Mouse (Mus musculus) kidney, embryonic 16.5 days (tissue): Measurements from ENCODE around the gene Dock8. TPM values are rescaled to one million over a fixed set of nuclear protein-coding genes. Genes with fewer than 3 reads are reported as not detected.

Experiments
- ATAC-seq: fragments of 200-750 bp; cut with Nextera tagmentation; 2 replicates; pipeline ENCODE4 v1.8.0; 2017; ENCODE audit warnings: moderate TSS enrichment; ENCODE audit not compliant: low FRiP score, low TSS enrichment
- H3K27ac ChIP-seq: fragments of 300-500 bp; sonication (generic); 2 replicates; pipeline ENCODE4 v1.5.1; 2014; ENCODE audit warnings: low read length
- H3K27me3 ChIP-seq: fragments of 300-500 bp; sonication (generic); 2 replicates; pipeline ENCODE4 v1.6.1; 2014; ENCODE audit warnings: low read length, control low read depth, mixed read lengths; ENCODE audit not compliant: insufficient read depth
- H3K36me3 ChIP-seq: fragments of 300-500 bp; sonication (generic); 2 replicates; pipeline ENCODE4 v1.6.1; 2014; ENCODE audit warnings: low read length, control low read depth, mixed read lengths; ENCODE audit not compliant: insufficient read depth
- H3K4me1 ChIP-seq: fragments of 300-500 bp; sonication (generic); 2 replicates; pipeline ENCODE4 v1.6.1; 2014; ENCODE audit warnings: low read length, control low read depth, mixed read lengths; ENCODE audit not compliant: insufficient read depth
- H3K4me2 ChIP-seq: fragments of 300-500 bp; sonication (generic); replicated peaks from 2 replicates; pipeline ENCODE4 v1.6.1; 2014; ENCODE audit warnings: low read depth, low read length
- H3K4me3 ChIP-seq: fragments of 300-500 bp; sonication (generic); 2 replicates; pipeline ENCODE4 v1.5.1; 2014; ENCODE audit warnings: mild to moderate bottlenecking, low read length
- H3K9ac ChIP-seq: fragments of 300-500 bp; sonication (generic); replicated peaks from 2 replicates; pipeline ENCODE4 v1.6.1; 2014; ENCODE audit warnings: low read length
- H3K9me3 ChIP-seq: fragments of 300-500 bp; sonication (generic); 2 replicates; pipeline ENCODE4 v1.6.1; 2016; ENCODE audit warnings: low read length, control low read depth
- WGBS: fragments of 180-500 bp; shearing (Covaris S2); extraction: QIAGEN DNeasy Blood & Tissue Kit; methylation state at CpG from one replicate; pipeline ENCODE4 v1.1.7; 2014; 5-methylcytosine and 5-hydroxymethylcytosine counted together
- polyA plus RNA-seq: library from polyadenylated mRNA; unstranded; fragments of >200 nt; fragmentation: Nextera tagmentation; extraction: Ambion mirVana; gene quantifications from 2 replicates; pipeline ENCODE4 v1.2.1, GENCODE M21; 2015

Gene Dock8
- polyA plus RNA-seq, result 3.9 and 6.2 TPM in 2 replicates

DNA sequence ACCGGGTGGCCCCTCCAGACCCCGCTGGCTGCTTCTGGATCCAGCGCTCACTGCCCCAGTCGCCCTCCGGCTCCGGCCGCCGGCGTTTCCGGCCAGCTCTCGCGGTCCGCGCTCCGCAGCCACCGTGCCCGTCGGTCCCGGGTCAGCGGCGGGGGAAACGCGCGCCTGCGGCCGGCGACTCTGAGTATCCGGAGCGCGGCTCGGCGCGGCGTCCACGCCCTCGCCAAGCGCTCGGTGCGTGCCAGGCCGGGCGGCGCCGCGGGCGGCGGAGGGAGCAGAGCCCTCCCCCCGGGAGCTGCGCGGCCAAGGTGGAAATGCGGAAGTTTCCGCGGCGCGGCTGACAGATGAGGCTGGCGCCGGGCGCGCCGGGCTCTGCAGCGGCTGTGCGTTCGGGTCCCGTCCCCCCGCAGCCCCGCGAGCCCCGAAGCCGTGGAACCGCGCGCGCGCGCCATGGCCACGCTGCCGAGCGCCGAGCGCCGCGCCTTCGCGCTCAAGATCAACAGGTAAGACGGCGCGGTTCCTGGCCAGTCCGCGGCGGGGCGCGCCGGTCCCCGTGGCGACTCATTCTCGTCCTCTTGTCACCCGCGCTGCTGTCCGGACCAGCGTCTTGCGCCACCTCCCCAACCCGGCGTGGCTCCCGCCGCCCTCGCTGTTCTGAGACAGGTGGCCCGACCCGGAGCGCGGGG lies at the start of gene Dock8:
Gene Dock8, plus strand, starts transcription at position 334 of the 686 bp plus-strand sequence.
- peak; percentile 86 for ATAC-seq
- WGBS, result under 1% methylated on average over 109 of the region's 109 CpGs
- Histone ChIP-seq H3K9me3 (no peaks in the 10 kb centered on the region), H3K4me1 (peaks cover 8% of the 10 kb centered on the region; the same call in 1 of the 2 replicates), H3K4me3 (peak within 1 kb of the TSS; percentile 69), H3K36me3 (no peaks in the 10 kb centered on the region), H3K9ac (peak within 1 kb of the TSS; percentile 76), H3K27me3 (peaks cover 27% of the 10 kb centered on the region), H3K27ac (0 out of 2 replicates have a peak within 1 kb of the TSS, but pooled peaks have one; percentile 39), H3K4me2 (peak within 1 kb of the TSS; percentile 97)

DNA sequence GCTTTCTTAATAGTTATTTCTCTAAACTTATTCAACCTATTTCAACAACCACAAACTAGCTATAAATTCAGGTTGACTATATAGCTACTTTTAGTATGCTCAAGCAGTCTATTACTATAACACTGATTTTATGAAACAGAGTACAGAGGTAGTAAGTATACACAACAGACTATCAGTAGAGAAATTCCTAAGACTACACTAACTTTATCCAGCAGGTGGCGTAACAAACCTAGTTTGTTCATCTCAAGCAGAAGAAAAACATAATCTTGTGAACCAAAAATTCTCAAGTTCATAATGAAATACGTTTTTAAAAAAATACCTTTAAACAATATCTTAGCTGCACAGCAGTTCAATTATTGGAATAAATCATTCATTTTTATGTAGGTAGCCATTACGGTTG lies 40.8 kb upstream of the Dock8 start:
- H3K27me3 ChIP-seq, result no peaks in the 10 kb centered on the region
- H3K9ac ChIP-seq, result no peak overlapping the region
- no peaks in the 10 kb centered on the region for H3K9me3 ChIP-seq
- no peak for ATAC-seq
- WGBS, result 36% methylated on average over 3 of the region's 3 CpGs
- H3K4me3 ChIP-seq, result no peak overlapping the region
- no peak overlapping the region for H3K4me2 ChIP-seq
- peaks cover 13% of the 10 kb centered on the region for H3K36me3 ChIP-seq
- H3K4me1 ChIP-seq, result peaks cover 10% of the 10 kb centered on the region
- no peak overlapping the region for H3K27ac ChIP-seq

DNA sequence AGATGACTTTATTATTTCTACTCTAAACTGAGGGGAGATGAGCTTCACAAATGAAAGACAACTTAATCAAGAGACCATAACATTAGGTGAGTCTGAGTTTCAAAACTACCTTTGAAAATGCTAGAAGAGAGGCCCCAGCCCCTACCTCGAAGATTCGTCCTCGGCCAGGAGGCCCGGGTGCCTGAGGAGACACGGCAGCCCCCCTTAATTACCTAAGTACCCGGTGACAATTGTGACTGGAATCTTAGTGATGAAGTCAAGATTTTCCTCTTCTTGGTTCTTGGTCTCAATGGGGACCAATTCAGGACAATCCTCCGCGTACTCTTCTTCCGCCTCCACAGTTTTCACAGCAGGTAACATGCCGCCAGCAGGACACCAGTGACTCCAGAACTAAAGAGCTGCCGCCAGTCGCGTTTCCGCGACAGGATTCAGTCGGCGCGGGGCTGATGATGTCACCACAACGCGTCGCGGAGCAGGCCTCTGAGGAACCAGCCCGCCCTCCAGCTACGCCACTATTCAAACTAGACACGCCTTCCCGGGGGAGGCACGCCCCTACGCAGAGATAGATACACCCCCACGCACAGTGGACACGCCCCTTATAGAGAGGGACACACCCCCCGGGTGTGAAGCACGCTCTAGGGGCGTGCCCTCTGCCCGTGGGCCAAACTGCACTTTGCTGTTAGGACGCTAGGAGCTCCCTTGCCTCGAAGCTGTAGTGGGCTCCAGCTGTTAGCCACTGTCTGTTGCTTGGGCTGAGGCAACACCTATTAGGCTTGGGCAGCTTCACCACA lies 38.0 kb upstream of the Dock8 start, which contains the start of gene Cbwd1:
Gene Cbwd1, minus strand, starts transcription at position 439 of the 791 bp plus-strand sequence.
- WGBS, result under 1% methylated on average over 36 of the region's 36 CpGs
- peak within 1 kb of the TSS; percentile 86 for H3K9ac ChIP-seq
- no peaks in the 10 kb centered on the region for H3K9me3 ChIP-seq
- H3K4me3 ChIP-seq, result peak within 1 kb of the TSS; percentile 72
- peak; percentile 99 for ATAC-seq
- 0 out of 2 replicates have a peak within 1 kb of the TSS, but pooled peaks have one; percentile 23 for H3K27ac ChIP-seq
- peaks cover 10% of the 10 kb centered on the region for H3K4me1 ChIP-seq
- H3K4me2 ChIP-seq, result peak within 1 kb of the TSS; percentile 55
- peaks cover under 1% of the 10 kb centered on the region; the same call in 1 of the 2 replicates for H3K36me3 ChIP-seq
- no peaks in the 10 kb centered on the region for H3K27me3 ChIP-seq

DNA sequence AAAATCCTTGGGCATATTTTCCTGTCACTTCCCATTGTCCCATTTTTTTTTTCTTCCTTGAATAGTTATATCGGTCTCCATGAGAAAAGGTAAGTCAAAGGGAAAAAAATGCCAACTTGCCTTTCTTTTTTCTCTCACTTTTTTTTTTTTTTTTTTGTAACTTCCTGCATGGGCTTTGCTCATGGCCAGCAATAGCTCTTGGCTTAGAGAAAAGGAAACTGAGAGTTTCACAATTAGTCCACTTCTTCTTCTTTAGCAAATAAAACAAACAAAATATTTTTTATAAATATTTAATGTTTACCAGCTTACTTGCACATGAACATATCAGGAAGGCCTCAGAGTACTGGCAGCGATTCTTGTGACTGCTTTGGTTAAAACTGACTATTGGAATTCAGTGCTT lies 33.1 kb upstream of the Dock8 start:
- Histone ChIP-seq H3K9me3 (no peaks in the 10 kb centered on the region), H3K27ac (no peak overlapping the region), H3K36me3 (no peaks in the 10 kb centered on the region), H3K27me3 (no peaks in the 10 kb centered on the region), H3K4me1 (no peaks in the 10 kb centered on the region), H3K4me3 (no peak overlapping the region), H3K9ac (no peak overlapping the region), H3K4me2 (no peak overlapping the region)
- 79% methylated on average over 2 of the region's 2 CpGs for WGBS
- no peak for ATAC-seq

DNA sequence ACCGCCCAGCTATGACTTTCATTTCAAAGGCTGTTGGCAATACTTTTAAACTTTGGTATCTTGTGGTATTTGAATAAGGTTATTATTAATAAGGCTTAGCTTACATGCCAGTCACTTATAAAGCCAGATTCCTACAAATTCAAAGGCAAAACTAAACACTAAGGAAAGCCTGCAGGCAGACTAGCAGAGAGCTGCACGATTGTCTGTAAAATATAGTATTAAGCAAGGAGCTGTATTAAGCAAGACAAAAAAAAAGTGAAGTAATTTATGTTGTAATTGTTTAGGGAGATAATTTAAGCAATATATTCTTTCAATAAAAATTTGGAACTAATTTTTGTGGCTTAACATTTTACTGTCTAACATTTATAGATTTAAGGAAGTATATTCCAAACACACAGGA lies 32.4 kb upstream of the Dock8 start:
- H3K9ac ChIP-seq, result no peak overlapping the region
- H3K4me1 ChIP-seq, result no peaks in the 10 kb centered on the region
- WGBS, result 86% methylated on average over 2 of the region's 2 CpGs
- H3K27me3 ChIP-seq, result no peaks in the 10 kb centered on the region
- no peak overlapping the region for H3K4me3 ChIP-seq
- H3K36me3 ChIP-seq, result no peaks in the 10 kb centered on the region
- H3K4me2 ChIP-seq, result no peak overlapping the region
- no peak for ATAC-seq
- H3K27ac ChIP-seq, result no peak overlapping the region
- no peaks in the 10 kb centered on the region for H3K9me3 ChIP-seq

DNA sequence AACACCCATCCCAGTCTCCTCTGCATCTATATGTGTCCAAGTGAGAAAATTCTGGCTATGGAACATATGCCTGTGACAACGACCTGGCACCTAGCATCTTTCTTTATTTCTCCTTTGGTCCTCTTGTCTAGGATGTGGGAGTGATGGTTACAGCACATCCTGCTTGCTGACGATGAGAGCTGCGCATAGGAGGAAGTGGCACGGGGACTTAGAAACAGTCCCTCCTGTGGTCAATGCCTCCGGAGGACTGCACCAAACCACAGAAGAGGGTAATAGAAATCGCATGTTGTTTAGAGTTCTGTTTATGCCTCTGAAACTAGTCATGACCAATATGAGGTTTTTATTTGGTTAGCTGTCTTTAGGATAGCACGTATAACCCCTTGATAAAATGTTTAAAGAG lies 28.0 kb upstream of the Dock8 start:
- ATAC-seq, result no peak
- Histone ChIP-seq H3K9me3 (no peaks in the 10 kb centered on the region), H3K27ac (no peak overlapping the region), H3K27me3 (no peaks in the 10 kb centered on the region), H3K36me3 (no peaks in the 10 kb centered on the region), H3K4me1 (no peaks in the 10 kb centered on the region), H3K9ac (no peak overlapping the region), H3K4me2 (no peak overlapping the region), H3K4me3 (no peak overlapping the region)
- WGBS, result 81% methylated on average over 7 of the region's 7 CpGs

DNA sequence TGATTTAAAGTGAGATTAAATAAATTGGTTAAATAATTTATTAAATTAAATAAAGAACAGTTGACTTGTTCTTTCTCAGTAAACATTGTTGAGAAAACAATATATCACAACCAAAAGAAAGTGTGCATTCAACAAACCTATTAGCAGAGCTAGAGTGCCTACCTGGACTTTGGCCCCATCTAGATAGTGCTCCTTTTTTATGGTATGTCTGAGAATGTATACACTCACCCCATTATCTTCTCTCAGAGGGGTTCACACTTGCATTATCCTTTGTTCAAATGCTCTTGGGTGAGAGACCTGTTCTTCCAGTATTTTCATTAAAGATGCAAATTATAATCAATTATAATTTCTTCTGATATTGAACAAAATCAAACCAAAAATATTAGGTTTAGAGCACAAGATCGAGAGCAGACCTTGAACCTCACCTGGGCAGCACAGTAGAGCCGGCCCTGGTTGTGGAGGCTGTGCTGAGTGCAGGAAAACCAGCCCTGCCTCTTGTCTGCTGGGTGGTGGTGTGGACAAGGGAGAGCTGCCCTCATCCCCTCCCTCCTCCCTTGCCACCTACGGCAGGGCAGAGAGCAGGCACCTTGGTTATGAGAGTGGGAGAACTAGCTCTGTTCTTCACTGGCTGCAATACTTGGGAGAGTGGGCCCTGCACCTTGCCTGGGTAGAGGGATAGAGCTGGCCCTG lies 26.5 kb upstream of the Dock8 start:
- no peaks in the 10 kb centered on the region for H3K9me3 ChIP-seq
- no peak overlapping the region for H3K27ac ChIP-seq
- no peak for ATAC-seq
- 84% methylated on average over 3 of the region's 3 CpGs for WGBS
- no peaks in the 10 kb centered on the region for H3K36me3 ChIP-seq
- H3K4me1 ChIP-seq, result no peaks in the 10 kb centered on the region
- no peak overlapping the region for H3K4me2 ChIP-seq
- H3K9ac ChIP-seq, result no peak overlapping the region
- no peaks in the 10 kb centered on the region for H3K27me3 ChIP-seq
- no peak overlapping the region for H3K4me3 ChIP-seq

DNA sequence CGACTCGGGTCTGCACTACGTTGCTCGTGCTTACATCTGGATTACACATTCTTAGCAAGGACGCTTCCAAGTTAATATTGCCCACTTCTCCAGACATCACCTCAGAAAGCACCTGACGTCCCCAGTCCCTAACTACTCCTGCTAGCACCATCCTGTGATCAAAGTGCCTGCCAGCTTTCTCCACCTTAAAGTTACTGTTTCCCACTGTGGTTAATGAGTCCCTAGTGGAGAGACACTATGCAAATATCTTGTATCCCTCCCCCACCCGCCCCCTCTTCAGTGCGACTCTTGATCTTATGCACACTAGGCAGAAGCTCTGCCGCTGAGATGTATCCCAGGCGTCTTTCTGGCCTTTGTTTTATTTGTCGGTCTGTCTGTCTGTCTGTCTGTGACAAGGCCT lies 21.3 kb upstream of the Dock8 start:
- no peaks in the 10 kb centered on the region for H3K9me3 ChIP-seq
- H3K4me3 ChIP-seq, result no peak overlapping the region
- no peak overlapping the region for H3K27ac ChIP-seq
- no peaks in the 10 kb centered on the region for H3K27me3 ChIP-seq
- H3K4me2 ChIP-seq, result no peak overlapping the region
- no peaks in the 10 kb centered on the region for H3K36me3 ChIP-seq
- ATAC-seq, result peak; percentile 85
- peaks cover 4% of the 10 kb centered on the region; the same call in 1 of the 2 replicates for H3K4me1 ChIP-seq
- no peak overlapping the region for H3K9ac ChIP-seq
- WGBS, result 51% methylated on average over 11 of the region's 11 CpGs

DNA sequence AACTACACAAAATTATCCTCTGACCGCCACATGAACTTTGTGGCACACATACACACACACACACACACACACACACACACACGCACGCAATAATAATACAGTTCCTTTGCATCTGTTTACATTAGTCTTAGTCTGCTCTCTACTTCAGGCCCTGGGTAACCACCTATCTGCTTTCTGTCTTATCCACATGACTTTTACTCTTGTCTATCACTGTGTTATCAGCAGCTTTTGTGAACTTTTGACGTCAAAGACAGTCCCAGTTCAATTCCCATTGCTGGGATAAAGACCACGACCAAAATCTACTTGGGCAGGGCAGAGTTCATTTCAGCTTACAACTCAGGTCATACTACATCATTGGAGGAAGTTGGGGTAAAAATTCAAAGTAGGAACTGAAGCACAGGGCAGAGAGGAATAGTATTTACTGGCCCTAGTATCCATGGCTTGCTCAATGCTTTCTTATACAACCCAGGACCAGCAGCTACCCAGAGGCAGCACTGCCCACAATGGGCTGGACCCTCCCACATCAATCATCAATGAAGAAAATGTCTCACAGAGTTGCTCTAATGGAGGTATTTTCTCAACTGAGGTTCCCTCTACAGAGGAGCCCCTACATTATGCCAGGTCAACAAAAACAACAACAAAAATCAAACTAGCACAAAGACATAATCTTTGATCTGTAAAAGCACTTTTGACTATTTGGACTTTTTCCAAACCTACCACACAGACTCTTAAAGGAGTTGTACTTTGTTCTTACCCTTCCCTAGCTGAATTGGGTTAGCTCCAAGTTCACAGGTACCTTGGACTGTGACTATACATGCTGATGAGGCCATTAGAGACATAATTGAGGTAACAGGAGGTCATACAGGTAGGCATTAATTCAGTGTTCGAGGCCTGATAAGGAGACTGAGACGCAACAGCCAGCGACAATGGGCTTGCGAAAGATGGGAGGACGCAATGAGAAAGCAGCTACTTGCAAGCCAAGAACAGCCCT lies 20.2 kb upstream of the Dock8 start:
- Histone ChIP-seq H3K27ac (no peak overlapping the region), H3K9me3 (no peaks in the 10 kb centered on the region), H3K4me1 (peaks cover 4% of the 10 kb centered on the region; the same call in 1 of the 2 replicates), H3K36me3 (no peaks in the 10 kb centered on the region), H3K4me3 (no peak overlapping the region), H3K4me2 (no peak overlapping the region), H3K27me3 (no peaks in the 10 kb centered on the region), H3K9ac (no peak overlapping the region)
- WGBS, result 80% methylated on average over 10 of the region's 10 CpGs
- ATAC-seq, result no peak
